Mouse (Mus musculus): Measurements from ENCODE around the gene Slc38a4.

Gene Slc38a4

GRCm38 (mm10) chr15:96971906-96972305, 83.8 kb downstream of the Slc38a4 start:
- DNase-seq (ENCODE audit: low spot score in 2 of 2): no peak

GRCm38 (mm10) chr15:96969792-96970191, 86.0 kb downstream of the Slc38a4 start:
- no peak for DNase-seq (ENCODE audit: low spot score in 2 of 2)

DNA sequence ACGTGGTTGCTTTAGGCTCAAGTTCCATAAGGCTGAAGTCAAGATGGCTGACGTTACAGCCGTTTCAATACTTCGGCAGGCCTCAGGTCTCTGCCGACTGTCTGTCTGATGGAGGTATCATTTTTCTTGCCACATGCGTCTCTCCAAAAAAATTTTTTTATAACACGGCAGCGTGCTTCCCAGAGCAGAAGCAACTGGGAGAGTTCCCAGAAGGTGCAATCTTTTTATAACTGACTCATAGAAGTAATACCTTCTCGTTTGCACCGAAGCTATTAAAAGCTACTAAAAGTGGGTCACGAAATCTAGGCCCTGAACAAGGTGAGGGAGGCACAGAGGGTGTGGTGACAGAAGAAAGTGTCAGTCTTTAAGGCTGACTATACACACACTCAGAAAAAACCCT, 87.0 kb downstream of the Slc38a4 start:
- no peak for DNase-seq (ENCODE audit: low spot score in 2 of 2)

- DNase-seq (ENCODE audit: low spot score in 2 of 2): no peak
Observed at GRCm38 (mm10) chr15:96966326-96966725, 89.4 kb downstream of the Slc38a4 start.

DNA sequence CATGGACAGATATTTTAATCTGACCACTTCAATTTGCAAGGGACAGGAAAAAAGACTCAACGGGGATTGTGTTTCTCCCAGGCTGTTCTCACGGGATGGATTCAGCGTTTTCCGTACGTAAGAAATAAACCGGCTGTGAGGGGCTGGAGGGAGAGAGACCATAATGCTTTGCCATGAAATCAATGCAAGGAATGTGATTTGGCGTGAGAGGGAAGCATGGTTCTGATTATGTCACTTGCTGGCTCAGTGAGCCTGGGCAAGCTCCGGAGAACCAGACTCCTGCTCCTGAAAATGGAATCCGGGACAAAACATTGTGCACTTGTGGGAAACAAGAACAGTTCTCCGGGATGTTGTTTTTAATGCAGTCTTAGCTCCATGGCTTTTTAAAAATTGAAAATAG, 92.0 kb downstream of the Slc38a4 start:
- DNase-seq (ENCODE audit: low spot score in 2 of 2): no peak

DNA sequence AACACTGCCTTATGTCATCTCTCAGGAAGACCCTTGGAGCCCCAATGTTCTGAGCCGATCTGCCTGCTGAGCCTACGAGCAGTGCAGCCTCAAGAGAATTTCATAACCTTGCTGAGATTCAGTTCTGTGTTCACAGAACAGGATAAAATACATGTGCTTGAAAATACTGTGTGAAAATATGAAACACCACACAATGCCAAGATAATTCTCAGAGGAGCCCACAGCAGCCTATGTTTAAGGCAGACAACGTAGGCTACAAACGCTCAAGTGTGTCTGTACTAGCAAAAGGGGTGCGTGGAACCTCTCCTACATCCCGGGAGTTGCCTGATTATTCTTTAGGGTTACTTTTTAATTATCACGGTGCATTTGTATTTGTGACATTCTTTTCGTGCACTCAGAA, 92.4 kb downstream of the Slc38a4 start:
- no peak for DNase-seq (ENCODE audit: low spot score in 2 of 2)

GRCm38 (mm10) chr15:96960343-96960742, 95.4 kb downstream of the Slc38a4 start:
- no peak for DNase-seq (ENCODE audit: low spot score in 2 of 2)

- no peak for DNase-seq (ENCODE audit: low spot score in 2 of 2)
Observed at GRCm38 (mm10) chr15:96959247-96959646, 96.5 kb downstream of the Slc38a4 start.

- no peak for DNase-seq (ENCODE audit: low spot score in 2 of 2)
Observed at GRCm38 (mm10) chr15:96956699-96957098, 99.1 kb downstream of the Slc38a4 start.

DNA sequence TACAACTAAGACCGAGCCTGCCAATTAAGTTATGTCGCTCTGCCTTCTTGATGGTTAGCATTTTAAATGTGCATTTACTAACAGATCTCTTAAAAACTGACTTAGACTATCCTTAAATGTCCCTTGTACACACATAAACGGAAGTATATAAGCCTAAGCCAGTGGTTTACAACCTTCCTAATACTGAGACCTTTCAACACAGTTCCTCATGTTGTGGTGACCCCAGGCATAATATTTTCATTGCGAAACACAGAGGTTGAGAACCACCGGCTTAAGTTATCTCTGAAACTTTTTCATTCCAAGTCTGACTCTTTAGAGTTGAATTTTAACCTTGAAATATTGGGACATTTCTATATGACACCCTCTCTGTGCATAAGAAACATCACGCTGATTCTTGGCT, 101.4 kb downstream of the Slc38a4 start:
- DNase-seq (ENCODE audit: low spot score in 2 of 2): no peak

GRCm38 (mm10) chr15:96953938-96954238, 101.9 kb downstream of the Slc38a4 start:
- no peak for DNase-seq (ENCODE audit: low spot score in 2 of 2)

- peak in 1 of 2 experiments; percentile 30 for DNase-seq (ENCODE audit: low spot score in 2 of 2)
Observed at GRCm38 (mm10) chr15:96953112-96953937, 102.4 kb downstream of the Slc38a4 start.

DNA sequence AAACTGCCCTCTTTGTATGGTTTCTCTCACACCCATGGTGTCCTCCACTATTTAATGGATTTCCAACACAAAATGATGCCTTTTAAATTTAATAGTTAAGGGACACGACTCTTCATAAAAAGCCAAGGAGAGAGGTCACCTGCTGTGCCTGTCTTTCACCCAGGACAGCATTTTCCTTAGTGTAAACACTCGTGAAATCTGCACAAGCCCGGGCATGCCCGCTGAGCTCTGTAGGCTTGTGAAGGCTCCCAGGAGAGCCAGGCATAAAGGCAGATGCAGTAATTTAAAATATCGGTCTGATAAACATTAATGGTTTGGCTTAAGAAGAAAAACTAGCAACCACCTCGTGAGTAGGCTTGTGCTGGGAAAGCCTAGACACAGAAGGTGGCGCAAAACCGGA, 103.3 kb downstream of the Slc38a4 start:
- DNase-seq (ENCODE audit: low spot score in 2 of 2): no peak

DNA sequence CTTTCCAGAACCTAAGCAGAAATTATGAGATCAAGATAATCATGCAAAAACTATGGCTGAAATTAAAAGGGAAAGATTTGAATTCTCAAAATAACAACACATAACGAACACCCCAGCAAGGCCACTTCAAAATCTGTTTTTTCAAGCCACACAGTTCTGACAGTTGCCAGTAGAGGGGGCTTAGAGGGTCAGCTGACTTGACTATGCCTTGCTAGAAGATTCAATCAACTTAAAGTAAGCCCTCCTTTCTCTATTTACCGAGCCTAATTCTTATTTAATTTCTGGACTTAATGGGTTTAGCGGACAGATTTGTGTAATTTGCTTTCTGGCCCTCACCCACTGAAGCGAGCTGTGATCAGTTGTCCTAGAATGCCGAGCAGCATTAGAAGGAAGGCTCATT, 104.0 kb downstream of the Slc38a4 start:
- DNase-seq (ENCODE audit: low spot score in 2 of 2): no peak

DNA sequence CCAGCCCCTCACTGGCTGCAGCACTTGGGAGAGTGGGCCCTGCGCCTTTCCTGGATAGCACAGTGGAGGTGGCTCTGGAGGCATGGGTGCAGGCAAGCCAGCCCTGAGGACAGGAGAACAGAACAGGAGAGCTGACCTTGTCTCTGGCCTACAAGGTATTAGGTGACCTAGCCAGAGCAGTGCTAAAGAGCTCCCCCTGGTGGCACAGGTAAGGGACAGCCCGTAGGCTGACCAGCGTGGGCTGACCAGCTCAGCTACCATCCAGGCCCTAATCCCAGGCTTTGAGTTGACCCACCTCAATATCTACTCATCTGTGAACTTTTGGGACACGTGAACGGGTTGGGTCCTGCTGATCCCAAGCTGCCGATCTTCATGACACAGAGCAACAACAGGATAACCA, 107.3 kb downstream of the Slc38a4 start:
- peak; percentile 32 to 39 for DNase-seq (ENCODE audit: low spot score in 2 of 2)
